Mouse (Mus musculus): Measurements from ENCODE around the gene Slc38a1.
A peak's percentile ranks its signal among the peaks of the same experiment; 100 is the strongest.

Slc38a1 gene

GRCm38 (mm10) chr15:96607422-96607821, 35.3 kb downstream of the Slc38a1 start:
- DNase-seq (ENCODE audit: low spot score), result no peak

GRCm38 (mm10) chr15:96604282-96604681, 38.4 kb downstream of the Slc38a1 start:
- no peak for DNase-seq (ENCODE audit: low spot score)

- no peak for DNase-seq (ENCODE audit: low spot score)
These were observed 40.7 kb downstream of the Slc38a1 start for GRCm38 (mm10) chr15:96602043-96602442.

- no peak for DNase-seq (ENCODE audit: low spot score)
These were observed 42.6 kb downstream of the Slc38a1 start for GRCm38 (mm10) chr15:96599852-96600781.

GRCm38 (mm10) chr15:96598888-96599578, 43.7 kb downstream of the Slc38a1 start:
- peak; percentile 56 for DNase-seq (ENCODE audit: low spot score)

- no peak for DNase-seq (ENCODE audit: low spot score)
These were observed 45.6 kb downstream of the Slc38a1 start for GRCm38 (mm10) chr15:96597116-96597515.

GRCm38 (mm10) chr15:96594316-96594715, 48.4 kb downstream of the Slc38a1 start:
- DNase-seq (ENCODE audit: low spot score), result no peak

GRCm38 (mm10) chr15:96593866-96594265, 48.8 kb downstream of the Slc38a1 start:
- no peak for DNase-seq (ENCODE audit: low spot score)

GRCm38 (mm10) chr15:96593457-96593856, 49.3 kb downstream of the Slc38a1 start:
- no peak for DNase-seq (ENCODE audit: low spot score)

- DNase-seq (ENCODE audit: low spot score), result no peak
These were observed 49.7 kb downstream of the Slc38a1 start for GRCm38 (mm10) chr15:96592976-96593375.

- DNase-seq (ENCODE audit: low spot score), result no peak
These were observed 50.8 kb downstream of the Slc38a1 start for GRCm38 (mm10) chr15:96591876-96592417.

- DNase-seq (ENCODE audit: low spot score), result no peak
These were observed 53.6 kb downstream of the Slc38a1 start for GRCm38 (mm10) chr15:96588996-96589657.

GRCm38 (mm10) chr15:96587998-96588397, 54.7 kb downstream of the Slc38a1 start:
- DNase-seq (ENCODE audit: low spot score), result no peak

GRCm38 (mm10) chr15:96583371-96584008, 59.2 kb downstream of the Slc38a1 start:
- DNase-seq (ENCODE audit: low spot score), result no peak

- DNase-seq (ENCODE audit: low spot score), result no peak
These were observed 65.7 kb downstream of the Slc38a1 start for GRCm38 (mm10) chr15:96576998-96577397.

GRCm38 (mm10) chr15:96568983-96569363, 73.7 kb downstream of the Slc38a1 start:
- no peak for DNase-seq (ENCODE audit: low spot score)

- DNase-seq (ENCODE audit: low spot score), result no peak
These were observed 74.3 kb downstream of the Slc38a1 start for GRCm38 (mm10) chr15:96568271-96568982.

- no peak for DNase-seq (ENCODE audit: low spot score)
These were observed 75.9 kb downstream of the Slc38a1 start for GRCm38 (mm10) chr15:96566850-96567271.

- DNase-seq (ENCODE audit: low spot score), result no peak
These were observed 78.9 kb downstream of the Slc38a1 start for GRCm38 (mm10) chr15:96563852-96564251.

GRCm38 (mm10) chr15:96562521-96562920, 80.2 kb downstream of the Slc38a1 start:
- DNase-seq (ENCODE audit: low spot score), result no peak

All from spleen, adult 12 weeks (tissue).